Mouse (Mus musculus) forebrain, embryonic 12.5 days (tissue): Measurements from ENCODE around the gene Haao. TPM values are rescaled to one million over a fixed set of nuclear protein-coding genes. Genes with fewer than 3 reads are reported as not detected.
A peak's percentile ranks its signal among the peaks of the same experiment; 100 is the strongest.

Experiments used
- ATAC-seq: fragments of 200-750 bp; cut with Nextera tagmentation; 2 replicates; pipeline ENCODE4 v1.8.0; 2017; ENCODE audit warnings: moderate TSS enrichment; ENCODE audit not compliant: low FRiP score
- H3K27ac ChIP-seq: fragments of 300-500 bp; sonication (generic); 2 replicates; pipeline ENCODE4 v1.5.1; 2016; ENCODE audit warnings: mild to moderate bottlenecking
- H3K27me3 ChIP-seq: fragments of 300-500 bp; sonication (generic); 2 replicates; pipeline ENCODE4 v1.6.1; 2016; ENCODE audit warnings: mild to moderate bottlenecking
- H3K36me3 ChIP-seq: fragments of 300-500 bp; sonication (generic); replicated peaks from 2 replicates; pipeline ENCODE4 v1.6.1; 2016; ENCODE audit warnings: mild to moderate bottlenecking
- H3K4me1 ChIP-seq: fragments of 300-500 bp; sonication (generic); 2 replicates; pipeline ENCODE4 v1.6.1; 2016
- H3K4me2 ChIP-seq: fragments of 300-500 bp; sonication (generic); 2 replicates; pipeline ENCODE4 v1.6.1; 2016; ENCODE audit warnings: mild to moderate bottlenecking, moderate library complexity
- H3K4me3 ChIP-seq: fragments of 300-500 bp; sonication (generic); replicated peaks from 2 replicates; pipeline ENCODE4 v1.5.1; 2016; ENCODE audit warnings: mild to moderate bottlenecking
- H3K9ac ChIP-seq: fragments of 300-500 bp; sonication (generic); 2 replicates; pipeline ENCODE4 v1.6.1; 2016; ENCODE audit warnings: mild to moderate bottlenecking
- H3K9me3 ChIP-seq: fragments of 300-500 bp; sonication (generic); 2 replicates; pipeline ENCODE4 v1.6.1; 2016
- WGBS: fragments of 180-500 bp; shearing (Covaris S2); methylation state at CpG from one replicate; pipeline ENCODE4 v1.1.7; 2016; 5-methylcytosine and 5-hydroxymethylcytosine counted together
- polyA plus RNA-seq: library from polyadenylated mRNA; unstranded; fragments of >200 nt; fragmentation: Nextera tagmentation; extraction: Ambion mirVana; gene quantifications from 2 replicates; pipeline ENCODE4 v1.2.1, GENCODE M21; 2016

The Haao gene
- polyA plus RNA-seq, 1 experiment from 2014 or later: not detected

GRCm38 (mm10) chr17:83849081-83849675, 1.4 kb upstream of the Haao start:
- ATAC-seq: peak; percentile 71; the same call in 1 of the 2 replicates
- Histone ChIP-seq H3K36me3 (no peaks in the 10 kb centered on the region), H3K4me2 (no peak overlapping the region), H3K9ac (no peak overlapping the region), H3K4me1 (peaks cover 19% of the 10 kb centered on the region), H3K9me3 (no peaks in the 10 kb centered on the region), H3K4me3 (no peak overlapping the region), H3K27ac (peak overlapping the region; percentile 36; the same call in 1 of the 2 replicates), H3K27me3 (peaks cover 4% of the 10 kb centered on the region; the same call in 1 of the 2 replicates)
- 39% methylated on average over 12 of the region's 12 CpGs for WGBS

GRCm38 (mm10) chr17:83848482-83848881, 719 bp upstream of the Haao start:
- no peak overlapping the region for H3K4me3 ChIP-seq
- 64% methylated on average over 4 of the region's 4 CpGs for WGBS
- ATAC-seq: no peak

GRCm38 (mm10) chr17:83847100-83847499, 663 bp downstream of the Haao start:
- H3K4me2 ChIP-seq: no peak overlapping the region
- WGBS: 87% methylated on average over 6 of the region's 6 CpGs
- H3K9ac ChIP-seq: no peak overlapping the region
- peaks cover 4% of the 10 kb centered on the region; the same call in 1 of the 2 replicates for H3K27me3 ChIP-seq
- H3K4me1 ChIP-seq: peaks cover 22% of the 10 kb centered on the region
- no peaks in the 10 kb centered on the region for H3K36me3 ChIP-seq
- H3K9me3 ChIP-seq: no peaks in the 10 kb centered on the region
- H3K27ac ChIP-seq: no peak overlapping the region
- H3K4me3 ChIP-seq: no peak overlapping the region
- ATAC-seq: no peak

More at GRCm38 (mm10) chr17:83848482-83848881, 719 bp upstream of the Haao start:
- Histone ChIP-seq H3K27me3 (peaks cover 4% of the 10 kb centered on the region; the same call in 1 of the 2 replicates), H3K36me3 (no peaks in the 10 kb centered on the region), H3K4me2 (no peak overlapping the region), H3K27ac (no peak overlapping the region), H3K9ac (no peak overlapping the region), H3K9me3 (no peaks in the 10 kb centered on the region), H3K4me1 (peaks cover 22% of the 10 kb centered on the region)

- no peak overlapping the region for H3K4me2 ChIP-seq
- no peaks in the 10 kb centered on the region for H3K9me3 ChIP-seq
- no peak for ATAC-seq
- H3K4me3 ChIP-seq: no peak overlapping the region
- peaks cover 22% of the 10 kb centered on the region for H3K4me1 ChIP-seq
- no peaks in the 10 kb centered on the region for H3K36me3 ChIP-seq
- no peak overlapping the region for H3K9ac ChIP-seq
- 82% methylated on average over 21 of the region's 21 CpGs for WGBS
- peaks cover 4% of the 10 kb centered on the region; the same call in 1 of the 2 replicates for H3K27me3 ChIP-seq
- H3K27ac ChIP-seq: no peak overlapping the region
Observed at GRCm38 (mm10) chr17:83846301-83847021, 1.3 kb downstream of the Haao start.

- peaks cover 22% of the 10 kb centered on the region for H3K4me1 ChIP-seq
- H3K9ac ChIP-seq: no peak overlapping the region
- no peak overlapping the region for H3K4me3 ChIP-seq
- no peaks in the 10 kb centered on the region for H3K36me3 ChIP-seq
- no peaks in the 10 kb centered on the region for H3K27me3 ChIP-seq
- no peak for ATAC-seq
- H3K4me2 ChIP-seq: no peak overlapping the region
- no peak overlapping the region for H3K27ac ChIP-seq
- 86% methylated on average over 8 of the region's 8 CpGs for whole genome bisulfite sequencing
- H3K9me3 ChIP-seq: no peaks in the 10 kb centered on the region
Observed at GRCm38 (mm10) chr17:83845538-83845937, 2.2 kb downstream of the Haao start.

- no peak overlapping the region for H3K4me2 ChIP-seq
- no peaks in the 10 kb centered on the region for H3K9me3 ChIP-seq
- no peak overlapping the region for H3K4me3 ChIP-seq
- H3K4me1 ChIP-seq: peaks cover 7% of the 10 kb centered on the region
- no peaks in the 10 kb centered on the region for H3K27me3 ChIP-seq
- H3K27ac ChIP-seq: no peak overlapping the region
- WGBS: 72% methylated on average over 7 of the region's 7 CpGs
- ATAC-seq: no peak
- H3K9ac ChIP-seq: no peak overlapping the region
- no peaks in the 10 kb centered on the region for H3K36me3 ChIP-seq
Observed at GRCm38 (mm10) chr17:83843780-83844179, 4.0 kb downstream of the Haao start.

GRCm38 (mm10) chr17:83841011-83841410, 6.8 kb downstream of the Haao start:
- H3K27ac ChIP-seq: no peak overlapping the region
- H3K36me3 ChIP-seq: no peaks in the 10 kb centered on the region
- H3K4me1 ChIP-seq: peaks cover 4% of the 10 kb centered on the region; the same call in 1 of the 2 replicates
- no peaks in the 10 kb centered on the region for H3K27me3 ChIP-seq
- no peak overlapping the region for H3K9ac ChIP-seq
- H3K4me3 ChIP-seq: no peak overlapping the region
- 81% methylated on average over 5 of the region's 5 CpGs for WGBS
- no peak overlapping the region for H3K4me2 ChIP-seq
- ATAC-seq: no peak
- no peaks in the 10 kb centered on the region for H3K9me3 ChIP-seq

- Histone ChIP-seq H3K36me3 (no peaks in the 10 kb centered on the region), H3K4me1 (peaks cover 7% of the 10 kb centered on the region; the same call in 1 of the 2 replicates), H3K27me3 (no peaks in the 10 kb centered on the region), H3K4me3 (no peak overlapping the region), H3K9me3 (no peaks in the 10 kb centered on the region), H3K4me2 (no peak overlapping the region), H3K27ac (no peak overlapping the region), H3K9ac (no peak overlapping the region)
- WGBS: 53% methylated on average over 9 of the region's 9 CpGs
- ATAC-seq: no peak
Observed at GRCm38 (mm10) chr17:83839132-83839531, 8.6 kb downstream of the Haao start.

GRCm38 (mm10) chr17:83837659-83838190, 10.0 kb downstream of the Haao start:
- 69% methylated on average over 8 of the region's 8 CpGs for WGBS
- no peak for ATAC-seq

GRCm38 (mm10) chr17:83836048-83836447, 11.7 kb downstream of the Haao start:
- peaks cover 3% of the 10 kb centered on the region; the same call in 1 of the 2 replicates for H3K4me1 ChIP-seq
- no peak overlapping the region for H3K9ac ChIP-seq
- 81% methylated on average over 3 of the region's 3 CpGs for WGBS
- no peaks in the 10 kb centered on the region for H3K36me3 ChIP-seq
- no peaks in the 10 kb centered on the region for H3K27me3 ChIP-seq
- H3K27ac ChIP-seq: no peak overlapping the region
- H3K4me3 ChIP-seq: no peak overlapping the region
- H3K9me3 ChIP-seq: no peaks in the 10 kb centered on the region
- ATAC-seq: no peak
- H3K4me2 ChIP-seq: no peak overlapping the region

More at GRCm38 (mm10) chr17:83837659-83838190, 10.0 kb downstream of the Haao start:
- no peak overlapping the region for H3K4me2 ChIP-seq
- no peak overlapping the region for H3K9ac ChIP-seq
- H3K4me3 ChIP-seq: no peak overlapping the region
- H3K27me3 ChIP-seq: no peaks in the 10 kb centered on the region
- no peaks in the 10 kb centered on the region for H3K9me3 ChIP-seq
- H3K36me3 ChIP-seq: no peaks in the 10 kb centered on the region
- peaks cover 3% of the 10 kb centered on the region; the same call in 1 of the 2 replicates for H3K4me1 ChIP-seq
- H3K27ac ChIP-seq: no peak overlapping the region

GRCm38 (mm10) chr17:83834120-83834519, 13.6 kb downstream of the Haao start:
- no peaks in the 10 kb centered on the region for H3K9me3 ChIP-seq
- H3K4me2 ChIP-seq: no peak overlapping the region
- no peak for ATAC-seq
- no peak overlapping the region for H3K27ac ChIP-seq
- no peak overlapping the region for H3K4me3 ChIP-seq
- H3K27me3 ChIP-seq: no peaks in the 10 kb centered on the region
- H3K4me1 ChIP-seq: peaks cover 4% of the 10 kb centered on the region; the same call in 1 of the 2 replicates
- no peak overlapping the region for H3K9ac ChIP-seq
- WGBS: 65% methylated on average over 4 of the region's 4 CpGs
- no peaks in the 10 kb centered on the region for H3K36me3 ChIP-seq

- Histone ChIP-seq H3K4me3 (no peak overlapping the region), H3K4me1 (peaks cover 5% of the 10 kb centered on the region; the same call in 1 of the 2 replicates), H3K36me3 (no peaks in the 10 kb centered on the region), H3K27ac (no peak overlapping the region), H3K9ac (no peak overlapping the region), H3K9me3 (no peaks in the 10 kb centered on the region), H3K4me2 (no peak overlapping the region), H3K27me3 (no peaks in the 10 kb centered on the region)
- ATAC-seq: no peak
- 91% methylated on average over 4 of the region's 4 CpGs for WGBS
Observed at GRCm38 (mm10) chr17:83830616-83831292, 17.0 kb downstream of the Haao start.
